Mouse (Mus musculus) hindbrain, embryonic 16.5 days (tissue): Measurements from ENCODE around the gene Tyro3. TPM values are rescaled to one million over a fixed set of nuclear protein-coding genes. Genes with fewer than 3 reads are reported as not detected.

Experiments used
- ATAC-seq: fragments of 200-750 bp; cut with Nextera tagmentation; 2 replicates; pipeline ENCODE4 v1.8.0; 2017; ENCODE audit warnings: moderate TSS enrichment, moderate library complexity
- H3K27ac ChIP-seq: fragments of 300-500 bp; sonication (generic); 2 replicates; pipeline ENCODE4 v1.5.1; 2014; ENCODE audit warnings: low read depth, mild to moderate bottlenecking, control low read depth, low read length, moderate library complexity
- H3K27me3 ChIP-seq: fragments of 300-500 bp; sonication (generic); replicated peaks from 2 replicates; pipeline ENCODE4 v1.6.1; 2014; ENCODE audit warnings: low read length; ENCODE audit not compliant: control insufficient read depth, insufficient read depth
- H3K36me3 ChIP-seq: fragments of 300-500 bp; sonication (generic); 2 replicates; pipeline ENCODE4 v1.6.1; 2014; ENCODE audit warnings: mild to moderate bottlenecking, low read length, moderate library complexity, mixed read lengths; ENCODE audit not compliant: control insufficient read depth, insufficient read depth
- H3K4me1 ChIP-seq: fragments of 300-500 bp; sonication (generic); 2 replicates; pipeline ENCODE4 v1.6.1; 2014; ENCODE audit warnings: low read depth, low read length; ENCODE audit not compliant: control insufficient read depth, insufficient read depth
- H3K4me2 ChIP-seq: fragments of 300-500 bp; sonication (generic); 2 replicates; pipeline ENCODE4 v1.6.1; 2014; ENCODE audit warnings: mild to moderate bottlenecking, low read length, control low read depth, moderate library complexity
- H3K4me3 ChIP-seq: fragments of 300-500 bp; sonication (generic); 2 replicates; pipeline ENCODE4 v1.5.1; 2014; ENCODE audit warnings: mild to moderate bottlenecking, low read length, control low read depth, moderate library complexity
- H3K9ac ChIP-seq: fragments of 300-500 bp; sonication (generic); 2 replicates; pipeline ENCODE4 v1.6.1; 2014; ENCODE audit warnings: low read depth, mild to moderate bottlenecking, control low read depth, low read length, moderate library complexity
- H3K9me3 ChIP-seq: fragments of 300-500 bp; sonication (generic); 2 replicates; pipeline ENCODE4 v1.6.1; 2014; ENCODE audit warnings: mild to moderate bottlenecking, low read length, moderate library complexity; ENCODE audit not compliant: control insufficient read depth
- WGBS: fragments of 180-500 bp; shearing (Covaris S2); extraction: QIAGEN DNeasy Blood & Tissue Kit; methylation state at CpG from one replicate; pipeline ENCODE4 v1.1.7; 2014; 5-methylcytosine and 5-hydroxymethylcytosine counted together
- polyA plus RNA-seq: library from polyadenylated mRNA; unstranded; fragments of >200 nt; fragmentation: Nextera tagmentation; extraction: Ambion mirVana; gene quantifications from 2 replicates; pipeline ENCODE4 v1.2.1, GENCODE M21; 2015

Gene Tyro3
- polyA plus RNA-seq, 1 experiment from 2014 or later: 28.5 TPM

DNA sequence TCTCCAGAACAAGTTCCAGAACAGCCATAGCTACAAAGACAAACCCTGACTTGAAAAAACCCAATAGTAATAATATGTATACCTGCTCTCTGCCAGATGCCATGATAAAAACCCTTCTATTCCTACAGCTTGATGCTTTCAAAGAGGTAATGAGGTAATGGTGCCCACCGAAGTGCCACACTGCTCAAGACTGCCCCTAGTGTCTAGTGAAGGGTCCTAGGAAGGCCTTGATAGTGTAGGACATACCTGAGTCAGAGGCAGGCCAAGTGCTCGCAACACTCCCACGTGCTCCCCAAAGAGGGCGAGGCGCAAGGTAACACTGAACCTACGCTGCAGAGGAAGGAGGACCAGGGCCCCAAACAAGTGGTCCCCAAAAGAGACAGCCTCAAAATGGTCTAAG is 30.3 kb upstream of the Tyro3 start:
- no peaks in the 10 kb centered on the region for H3K4me1 ChIP-seq
- H3K27me3 ChIP-seq: no peaks in the 10 kb centered on the region
- no peak for ATAC-seq
- no peak overlapping the region for H3K27ac ChIP-seq
- H3K4me3 ChIP-seq: no peak overlapping the region
- H3K9me3 ChIP-seq: no peaks in the 10 kb centered on the region
- peaks cover 29% of the 10 kb centered on the region for H3K36me3 ChIP-seq
- 94% methylated on average over 6 of the region's 6 CpGs for WGBS
- H3K4me2 ChIP-seq: no peak overlapping the region
- no peak overlapping the region for H3K9ac ChIP-seq

- peak; percentile 99 for ATAC-seq
- H3K4me3 ChIP-seq: peak within 1 kb of the TSS; percentile 49
- peak within 1 kb of the TSS; percentile 84 for H3K27ac ChIP-seq
- WGBS: under 1% methylated on average over 44 of the region's 44 CpGs
- H3K36me3 ChIP-seq: peaks cover 4% of the 10 kb centered on the region
- H3K9ac ChIP-seq: peak within 1 kb of the TSS; percentile 75
- no peaks in the 10 kb centered on the region for H3K27me3 ChIP-seq
- H3K9me3 ChIP-seq: no peaks in the 10 kb centered on the region
- H3K4me1 ChIP-seq: peaks cover 11% of the 10 kb centered on the region
- H3K4me2 ChIP-seq: peak within 1 kb of the TSS; percentile 71
Observed at GRCm38 (mm10) chr2:119787206-119787883, 10.2 kb upstream of the Tyro3 start, which contains the start of gene Rpap1. Rpap1 (minus strand) TSS chr2:119787537.

DNA sequence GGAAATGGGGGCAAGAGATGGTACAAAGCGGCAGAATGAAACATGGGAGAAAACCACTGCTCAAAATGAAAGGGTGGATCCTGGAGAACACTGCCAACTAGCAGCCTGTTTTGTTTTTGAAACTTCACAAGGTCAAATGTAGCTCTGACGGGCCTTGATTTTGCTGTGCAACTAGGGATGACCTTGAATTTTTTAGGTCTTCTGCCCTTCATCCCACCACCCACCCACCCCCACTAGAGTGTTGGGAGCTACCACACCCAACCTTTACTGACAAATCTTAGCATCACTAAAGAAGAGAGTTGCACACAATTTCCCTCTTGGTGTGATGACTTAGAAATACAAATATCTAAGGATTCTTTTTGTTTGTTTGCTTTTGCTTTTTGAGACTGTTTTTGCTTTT is 7.5 kb upstream of the Tyro3 start:
- H3K27me3 ChIP-seq: no peaks in the 10 kb centered on the region
- no peak overlapping the region for H3K27ac ChIP-seq
- no peak overlapping the region for H3K4me2 ChIP-seq
- peaks cover 11% of the 10 kb centered on the region for H3K4me1 ChIP-seq
- H3K4me3 ChIP-seq: no peak overlapping the region
- ATAC-seq: no peak
- H3K9ac ChIP-seq: no peak overlapping the region
- 97% methylated on average over 2 of the region's 2 CpGs for WGBS
- no peaks in the 10 kb centered on the region for H3K36me3 ChIP-seq
- H3K9me3 ChIP-seq: no peaks in the 10 kb centered on the region

- H3K9ac ChIP-seq: no peak overlapping the region
- no peak overlapping the region; the same call in 1 of the 2 replicates for H3K4me3 ChIP-seq
Observed at GRCm38 (mm10) chr2:119798246-119798927, 854 bp downstream of the Tyro3 start.

GRCm38 (mm10) chr2:119799181-119799960 is 1.8 kb downstream of the Tyro3 start:
- Histone ChIP-seq H3K9ac (peak overlapping the region; percentile 81), H3K27ac (peak overlapping the region; percentile 62; the same call in 1 of the 2 replicates), H3K4me1 (peaks cover 23% of the 10 kb centered on the region), H3K4me2 (peak overlapping the region; percentile 96), H3K36me3 (no peaks in the 10 kb centered on the region; the same call in 1 of the 2 replicates), H3K9me3 (no peaks in the 10 kb centered on the region), H3K27me3 (peaks cover 2% of the 10 kb centered on the region; the same call in 1 of the 2 replicates), H3K4me3 (peak overlapping the region; percentile 66)
- ATAC-seq: peak; percentile 75
- under 1% methylated on average over 46 of the region's 89 CpGs for WGBS

More at GRCm38 (mm10) chr2:119798246-119798927, 854 bp downstream of the Tyro3 start:
- no peak for ATAC-seq
- 10% methylated on average over 13 of the region's 13 CpGs for WGBS
- peaks cover 17% of the 10 kb centered on the region for H3K4me1 ChIP-seq
- H3K9me3 ChIP-seq: no peaks in the 10 kb centered on the region
- peaks cover 2% of the 10 kb centered on the region; the same call in 1 of the 2 replicates for H3K27me3 ChIP-seq
- H3K27ac ChIP-seq: no peak overlapping the region
- peak overlapping the region; percentile 96; the same call in 1 of the 2 replicates for H3K4me2 ChIP-seq
- no peaks in the 10 kb centered on the region; the same call in 1 of the 2 replicates for H3K36me3 ChIP-seq

DNA sequence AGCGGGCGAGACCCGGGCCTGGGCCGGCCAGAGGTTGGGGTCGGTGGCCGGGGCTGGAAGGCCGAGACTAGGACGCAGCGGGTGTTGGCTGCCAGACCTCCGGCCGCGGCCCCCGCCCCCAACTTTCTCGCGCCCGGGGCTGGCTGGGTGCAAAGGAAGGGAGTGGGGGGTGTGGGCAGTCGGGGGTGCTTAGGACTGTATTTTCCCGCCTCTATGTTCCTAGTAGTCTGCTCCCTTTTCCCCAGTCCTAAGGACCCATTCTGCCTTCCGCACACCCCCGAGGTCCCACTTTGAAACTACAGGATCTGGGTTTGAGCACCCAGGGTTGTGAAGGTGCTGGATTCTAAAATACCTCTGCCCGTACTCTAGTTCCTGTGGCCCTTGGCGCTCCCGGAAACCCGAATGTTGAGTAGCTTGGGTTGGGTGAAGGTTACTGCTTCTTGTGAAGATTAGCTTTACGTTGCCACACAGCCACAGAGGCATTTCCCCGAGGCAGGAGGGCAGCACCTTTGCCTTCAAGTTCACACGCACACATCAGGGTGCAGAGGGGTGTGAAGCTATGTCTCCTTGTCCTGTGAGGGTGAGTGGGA is 2.5 kb downstream of the Tyro3 start:
- Histone ChIP-seq H3K9me3 (no peaks in the 10 kb centered on the region), H3K9ac (peak overlapping the region; percentile 81), H3K27me3 (peaks cover 2% of the 10 kb centered on the region; the same call in 1 of the 2 replicates), H3K4me2 (peak overlapping the region; percentile 96), H3K4me3 (peak overlapping the region; percentile 66), H3K36me3 (no peaks in the 10 kb centered on the region; the same call in 1 of the 2 replicates), H3K4me1 (peaks cover 30% of the 10 kb centered on the region), H3K27ac (peak overlapping the region; percentile 62)
- ATAC-seq: peak; percentile 7
- 2% methylated on average over 14 of the region's 27 CpGs for WGBS

GRCm38 (mm10) chr2:119800876-119801846 is 3.6 kb downstream of the Tyro3 start:
- peaks cover 35% of the 10 kb centered on the region for H3K4me1 ChIP-seq
- H3K27me3 ChIP-seq: peaks cover 2% of the 10 kb centered on the region; the same call in 1 of the 2 replicates
- H3K9ac ChIP-seq: peak overlapping the region; percentile 38; the same call in 1 of the 2 replicates
- H3K4me3 ChIP-seq: peak overlapping the region; percentile 66
- no peaks in the 10 kb centered on the region for H3K9me3 ChIP-seq
- ATAC-seq: no peak
- H3K27ac ChIP-seq: no peak overlapping the region
- H3K4me2 ChIP-seq: peak overlapping the region; percentile 96
- no peaks in the 10 kb centered on the region; the same call in 1 of the 2 replicates for H3K36me3 ChIP-seq
- 51% methylated on average over 15 of the region's 15 CpGs for WGBS
